Mouse (Mus musculus) lung, postnatal 10 days (tissue): ENCODE measurements around the gene Gm49358.

Source experiments
- DNase-seq: peaks from one replicate; pipeline ENCODE4 v3.0.0; 2021

Gene Gm49358

DNA sequence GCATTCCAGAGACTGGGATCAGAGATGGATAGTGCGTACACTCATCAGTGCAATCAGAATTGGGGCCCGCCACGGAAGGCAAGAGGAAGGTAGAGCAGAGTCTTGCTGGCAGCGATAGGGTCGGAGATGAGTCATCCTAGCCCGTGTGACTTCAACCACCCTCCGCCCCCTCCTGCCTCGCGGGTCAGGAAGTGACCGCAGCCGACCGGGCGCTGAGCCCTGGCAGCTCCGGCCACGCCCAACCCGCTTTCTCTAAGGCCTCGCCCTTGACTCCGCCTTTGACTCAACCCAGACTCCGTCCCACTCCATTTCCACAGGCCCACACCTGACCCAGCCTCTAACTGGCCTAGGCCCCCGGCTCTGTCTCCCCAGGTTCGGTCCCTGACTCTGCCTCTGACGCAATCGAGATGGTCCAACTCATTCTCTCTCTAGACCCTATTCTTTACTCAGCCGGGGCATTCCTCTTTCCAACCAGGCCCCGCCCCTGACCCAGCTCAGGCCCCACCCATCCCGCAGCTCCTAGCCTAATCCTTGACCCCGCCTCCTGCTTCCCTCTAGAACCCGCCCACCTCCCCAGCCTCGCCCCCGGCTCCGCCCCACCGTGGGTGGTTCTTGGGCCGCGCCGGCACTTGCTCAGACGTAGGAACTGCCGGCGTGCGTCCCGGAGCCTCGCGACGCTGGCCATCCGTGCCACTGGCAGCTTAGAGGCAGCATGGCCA, 14.8 kb downstream of the Gm49358 start, which contains the start of gene Nt5dc3:
TSS of gene Nt5dc3 (plus strand) at position 608 of the 719 bp plus-strand sequence.
- peak; percentile 99 for DNase-seq

GRCm38 (mm10) chr10:86779117-86779755, 15.5 kb downstream of the Gm49358 start:
- DNase-seq: peak; percentile 38

GRCm38 (mm10) chr10:86779816-86780500, 16.2 kb downstream of the Gm49358 start:
- no peak for DNase-seq

DNA sequence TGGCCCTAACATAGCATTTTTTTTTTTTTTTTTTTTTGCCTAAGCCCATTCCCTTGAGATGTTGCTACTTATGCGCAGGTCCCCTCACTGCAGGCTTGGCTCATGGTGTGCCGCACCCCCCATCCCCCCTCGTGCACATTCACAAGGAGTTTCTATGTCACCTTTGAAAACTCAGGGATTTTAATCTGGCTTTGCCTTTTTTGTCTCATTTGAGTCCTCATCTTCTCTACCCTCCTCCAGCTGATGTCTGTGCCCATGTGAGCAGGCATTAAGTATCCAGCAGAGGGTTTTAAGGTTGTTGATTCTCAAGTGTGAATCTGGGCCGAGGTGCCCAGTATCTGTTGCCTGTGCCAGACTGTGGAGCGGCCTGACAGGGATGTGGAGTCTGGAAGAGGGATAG, 17.9 kb downstream of the Gm49358 start:
- DNase-seq: no peak

- DNase-seq: no peak
Measured at GRCm38 (mm10) chr10:86782656-86783055, 18.9 kb downstream of the Gm49358 start.

DNA sequence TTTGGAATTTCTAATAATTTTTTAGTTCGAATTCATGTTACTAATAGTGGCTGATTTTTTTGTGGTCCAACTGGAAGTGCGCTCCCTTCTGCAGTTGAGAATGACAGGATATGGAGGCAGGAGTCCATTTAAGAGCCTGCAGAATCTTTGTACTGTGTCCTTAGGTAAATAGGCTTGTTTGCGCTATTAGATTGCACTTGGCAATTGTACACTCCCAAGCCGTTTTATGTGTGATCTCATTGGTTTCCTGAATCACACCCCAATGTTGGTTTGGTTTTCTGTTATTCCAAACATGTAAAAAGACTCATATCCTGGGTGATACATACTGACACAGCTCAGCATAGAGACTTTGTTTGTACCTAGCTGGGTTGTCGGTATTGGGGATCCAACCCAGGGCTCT, 19.8 kb downstream of the Gm49358 start:
- DNase-seq: no peak

GRCm38 (mm10) chr10:86784126-86784675, 20.4 kb downstream of the Gm49358 start:
- DNase-seq: no peak

GRCm38 (mm10) chr10:86785396-86785795, 21.6 kb downstream of the Gm49358 start:
- no peak for DNase-seq

DNA sequence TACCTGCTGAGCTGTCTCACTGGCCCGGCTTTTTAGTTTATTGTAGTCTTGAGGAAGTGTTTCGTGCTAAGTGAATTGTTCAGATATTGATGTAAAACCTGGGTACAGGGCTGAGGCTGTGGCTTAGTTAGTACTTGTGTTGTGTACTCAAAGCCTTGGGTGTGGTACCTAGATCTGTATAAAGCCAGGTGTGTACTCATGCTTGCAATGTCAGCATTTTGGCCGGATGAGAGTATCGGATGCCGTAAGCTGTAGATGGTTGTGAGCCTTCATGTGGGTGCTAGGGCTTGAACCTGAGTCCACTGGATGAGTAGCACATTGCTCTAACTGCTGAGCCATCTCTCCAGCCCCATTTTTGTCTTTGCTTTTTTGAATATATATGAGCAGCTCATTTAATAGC, 22.3 kb downstream of the Gm49358 start:
- no peak for DNase-seq

DNA sequence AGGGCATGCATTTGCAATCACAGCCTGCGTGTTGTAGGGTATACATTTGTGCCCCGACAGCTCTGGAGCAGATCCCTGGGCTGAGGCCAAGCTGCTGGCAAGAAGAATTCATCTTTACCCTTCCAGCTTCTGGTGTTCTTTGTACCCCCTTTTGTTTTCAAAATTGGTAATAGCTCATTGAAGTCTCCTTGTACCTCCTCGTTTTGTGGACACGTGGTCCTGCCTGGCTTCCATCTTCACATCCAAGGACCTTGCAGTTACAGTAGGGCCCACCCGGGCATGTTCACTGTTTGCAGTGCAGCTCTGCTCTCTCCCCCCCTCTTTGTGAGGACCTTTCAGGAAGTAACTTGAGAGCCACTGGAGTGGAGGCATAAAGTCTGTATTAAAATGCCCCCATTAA, 24.4 kb downstream of the Gm49358 start:
- DNase-seq: no peak

DNA sequence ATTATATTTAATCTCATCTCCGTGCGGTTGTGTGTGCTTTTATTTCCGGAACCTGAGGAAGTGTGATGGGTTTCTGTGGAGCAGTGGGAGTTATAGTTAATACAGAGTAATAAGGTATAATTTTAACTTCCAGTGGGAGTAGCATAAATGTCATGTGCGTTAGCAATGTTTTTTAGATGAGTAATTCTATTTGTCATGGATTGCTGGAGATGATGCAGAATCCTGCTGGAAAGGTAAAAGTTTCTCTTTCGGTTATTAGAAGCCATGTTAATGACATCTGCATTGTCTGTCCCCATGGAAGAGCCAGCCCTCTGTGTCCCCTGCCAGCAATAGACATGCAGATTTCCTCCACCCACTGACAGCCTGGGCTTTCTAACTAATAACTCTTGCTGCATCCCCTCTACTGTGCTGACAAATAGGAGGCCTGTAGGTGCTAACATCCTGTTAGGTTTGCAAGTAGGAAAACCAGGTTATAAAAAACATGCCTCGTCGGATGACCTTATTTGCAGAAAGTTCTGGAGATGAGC, 25.4 kb downstream of the Gm49358 start:
- DNase-seq: no peak

- no peak for DNase-seq
Measured at GRCm38 (mm10) chr10:86791507-86792184, 27.9 kb downstream of the Gm49358 start.

DNA sequence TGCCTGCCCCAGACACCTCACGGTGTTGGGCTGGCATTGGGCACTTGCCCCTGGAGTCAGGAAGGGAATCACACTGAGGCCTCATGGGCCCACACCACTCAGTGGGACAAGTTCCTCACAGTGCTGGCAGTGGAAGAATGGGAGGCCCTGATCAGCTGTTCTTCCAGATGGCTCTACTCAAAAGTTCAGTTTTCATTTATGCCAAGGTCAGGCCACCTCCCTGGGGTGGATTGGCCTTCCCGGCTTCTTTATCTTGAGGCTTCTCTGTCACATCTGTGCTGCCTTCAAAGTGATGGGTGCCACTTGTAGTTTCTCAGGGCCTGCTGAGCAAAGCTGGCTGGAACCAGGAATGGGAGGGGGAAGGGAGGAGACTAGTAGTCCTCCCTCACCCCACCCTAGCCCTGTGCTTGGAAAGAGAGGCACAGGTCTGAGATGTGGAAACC, 29.8 kb downstream of the Gm49358 start:
- DNase-seq: peak; percentile 64

- no peak for DNase-seq
Measured at GRCm38 (mm10) chr10:86794196-86794595, 30.4 kb downstream of the Gm49358 start.

DNA sequence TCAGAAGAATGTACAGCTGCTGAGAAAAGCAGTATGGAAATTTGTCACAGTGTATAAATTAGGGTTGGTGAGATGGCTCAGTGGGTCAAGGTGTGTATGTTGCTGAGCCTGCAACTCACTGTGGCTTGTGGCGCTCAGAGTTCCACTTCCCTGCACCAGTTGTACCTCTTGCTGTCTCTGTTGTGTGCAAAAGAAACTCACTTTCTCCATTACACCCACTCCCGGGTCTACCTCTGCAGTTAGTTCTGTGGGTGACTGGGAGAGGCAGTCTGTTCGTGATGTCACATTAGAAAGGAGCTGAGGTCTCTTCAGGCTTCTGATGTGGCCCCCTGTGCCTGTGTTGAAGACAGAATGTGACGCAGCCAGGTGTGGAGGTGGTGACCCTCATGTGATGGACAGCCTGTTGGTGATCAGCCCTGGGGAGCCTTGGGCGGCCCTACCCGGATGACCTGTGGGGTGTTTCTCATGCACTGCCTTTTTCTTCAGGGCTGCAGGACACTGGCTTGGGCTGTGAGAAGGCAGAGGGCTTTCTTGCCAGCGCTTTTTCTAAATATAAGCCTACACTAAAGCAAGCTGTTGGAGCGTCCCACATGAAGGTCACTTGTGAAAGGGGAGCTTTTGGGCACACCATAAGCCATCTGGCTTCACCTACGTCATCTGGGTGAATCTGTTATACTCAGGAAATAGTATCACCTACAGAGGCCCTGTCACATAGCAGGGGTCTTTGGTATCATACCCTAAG, 31.2 kb downstream of the Gm49358 start:
- no peak for DNase-seq

DNA sequence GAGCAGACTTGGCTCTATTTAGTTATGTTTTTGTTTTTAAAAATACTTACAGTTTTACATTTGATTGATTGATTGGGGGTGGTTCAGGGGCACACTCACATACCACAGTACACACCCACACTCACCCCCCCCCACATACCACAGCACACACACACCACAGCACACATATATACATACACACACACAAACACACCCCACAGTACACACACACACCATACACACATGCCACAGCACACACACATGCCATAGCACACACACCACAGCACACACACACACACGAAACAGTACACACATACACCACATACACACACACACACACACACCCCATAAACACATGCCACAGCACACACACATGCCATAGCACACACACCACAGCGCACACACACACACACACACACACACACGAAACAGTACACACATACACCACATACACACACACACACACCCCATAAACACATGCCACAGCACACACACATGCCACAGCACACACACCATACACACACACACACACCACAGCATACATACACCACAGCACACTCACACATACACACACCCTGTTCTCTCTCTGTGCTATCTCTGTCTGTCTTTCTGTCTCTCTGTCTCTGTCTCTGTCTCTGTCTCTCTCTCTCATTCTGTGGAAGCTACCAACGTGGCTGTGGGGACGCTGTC, 32.4 kb downstream of the Gm49358 start:
- DNase-seq: no peak

GRCm38 (mm10) chr10:86807362-86807761, 43.6 kb downstream of the Gm49358 start:
- DNase-seq: no peak

GRCm38 (mm10) chr10:86808013-86808758, 44.4 kb downstream of the Gm49358 start:
- DNase-seq: no peak

- DNase-seq: no peak
Measured at GRCm38 (mm10) chr10:86810000-86810399, 46.2 kb downstream of the Gm49358 start.

GRCm38 (mm10) chr10:86810612-86811011, 46.8 kb downstream of the Gm49358 start:
- no peak for DNase-seq
